Mouse (Mus musculus) midbrain, embryonic 16.5 days (tissue): ENCODE results near the gene Rbms1. TPM values are rescaled to one million over a fixed set of nuclear protein-coding genes. Genes with fewer than 3 reads are reported as not detected.

Source experiments
- ATAC-seq: fragments of 200-750 bp; cut with Nextera tagmentation; 2 replicates; pipeline ENCODE4 v1.8.0; 2017; ENCODE audit warnings: moderate TSS enrichment
- H3K27ac ChIP-seq: fragments of 300-500 bp; sonication (generic); 2 replicates; pipeline ENCODE4 v1.5.1; 2014; ENCODE audit warnings: mild to moderate bottlenecking, low read length, mixed read lengths
- H3K27me3 ChIP-seq: fragments of 300-500 bp; sonication (generic); 2 replicates; pipeline ENCODE4 v1.6.1; 2014; ENCODE audit warnings: low read depth, low read length, mixed read lengths; ENCODE audit not compliant: control insufficient read depth, insufficient read depth
- H3K36me3 ChIP-seq: fragments of 300-500 bp; sonication (generic); 2 replicates; pipeline ENCODE4 v1.6.1; 2014; ENCODE audit warnings: mild to moderate bottlenecking, low read length, moderate library complexity, mixed read lengths; ENCODE audit not compliant: control insufficient read depth, insufficient read depth
- H3K4me1 ChIP-seq: fragments of 300-500 bp; sonication (generic); 2 replicates; pipeline ENCODE4 v1.6.1; 2014; ENCODE audit warnings: mild to moderate bottlenecking, low read length, mixed read lengths; ENCODE audit not compliant: control insufficient read depth, insufficient read depth
- H3K4me2 ChIP-seq: fragments of 300-500 bp; sonication (generic); 2 replicates; pipeline ENCODE4 v1.6.1; 2014; ENCODE audit warnings: mild to moderate bottlenecking, low read length, mixed read lengths
- H3K4me3 ChIP-seq: fragments of 300-500 bp; sonication (generic); 2 replicates; pipeline ENCODE4 v1.5.1; 2014; ENCODE audit warnings: low read depth, mild to moderate bottlenecking, low read length, moderate library complexity, mixed read lengths
- H3K9ac ChIP-seq: fragments of 300-500 bp; sonication (generic); 2 replicates; pipeline ENCODE4 v1.6.1; 2014; ENCODE audit warnings: low read depth, low read length, mixed read lengths
- H3K9me3 ChIP-seq: fragments of 300-500 bp; sonication (generic); replicated peaks from 2 replicates; pipeline ENCODE4 v1.6.1; 2014; ENCODE audit warnings: mild to moderate bottlenecking, low read length, mixed read lengths; ENCODE audit not compliant: control insufficient read depth, poor library complexity, severe bottlenecking
- WGBS: fragments of 180-500 bp; shearing (Covaris S2); extraction: QIAGEN DNeasy Blood & Tissue Kit; methylation state at CpG from one replicate; pipeline ENCODE4 v1.1.7; 2014; 5-methylcytosine and 5-hydroxymethylcytosine counted together
- polyA plus RNA-seq: library from polyadenylated mRNA; unstranded; fragments of >200 nt; fragmentation: Nextera tagmentation; extraction: Ambion mirVana; gene quantifications from 2 replicates; pipeline ENCODE4 v1.2.1, GENCODE M21; 2015

The Rbms1 gene
- polyA plus RNA-seq, 1 experiment from 2014 or later, result 43.7 TPM

- H3K9ac ChIP-seq, result no peak overlapping the region
- WGBS, result 79% methylated on average over 6 of the region's 6 CpGs
- no peak for ATAC-seq
- H3K4me2 ChIP-seq, result no peak overlapping the region
- H3K4me3 ChIP-seq, result no peak overlapping the region
- no peaks in the 10 kb centered on the region for H3K27me3 ChIP-seq
- H3K36me3 ChIP-seq, result no peaks in the 10 kb centered on the region
- no peaks in the 10 kb centered on the region for H3K9me3 ChIP-seq
- H3K4me1 ChIP-seq, result no peaks in the 10 kb centered on the region; the same call in 1 of the 2 replicates
- no peak overlapping the region for H3K27ac ChIP-seq
Observed at GRCm38 (mm10) chr2:60923111-60923510, 39.9 kb downstream of the Rbms1 start.

DNA sequence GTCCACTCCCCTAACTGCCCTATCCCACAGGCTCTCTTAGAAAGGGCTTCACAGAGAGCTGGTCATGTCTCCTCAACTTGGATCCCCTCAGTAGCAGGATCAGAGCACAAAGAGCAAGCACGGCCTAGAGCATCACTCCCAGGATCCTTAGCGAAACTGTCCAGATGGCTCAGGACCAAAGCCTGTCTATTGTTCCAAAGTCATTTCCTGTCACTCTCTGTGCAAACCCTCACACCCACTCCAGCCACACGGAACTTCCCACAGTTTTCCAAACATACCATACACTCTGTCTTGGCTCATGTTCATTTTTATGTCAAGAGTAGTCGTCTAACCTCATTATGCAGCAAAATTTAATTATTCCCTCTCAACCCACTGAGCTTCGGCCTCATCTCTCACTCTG, 40.6 kb downstream of the Rbms1 start:
- no peaks in the 10 kb centered on the region for H3K27me3 ChIP-seq
- H3K9ac ChIP-seq, result no peak overlapping the region
- WGBS, result 63% methylated on average over 5 of the region's 5 CpGs
- ATAC-seq, result no peak
- H3K9me3 ChIP-seq, result no peaks in the 10 kb centered on the region
- H3K36me3 ChIP-seq, result no peaks in the 10 kb centered on the region
- H3K4me3 ChIP-seq, result no peak overlapping the region
- H3K27ac ChIP-seq, result no peak overlapping the region
- H3K4me2 ChIP-seq, result no peak overlapping the region
- H3K4me1 ChIP-seq, result no peaks in the 10 kb centered on the region; the same call in 1 of the 2 replicates

DNA sequence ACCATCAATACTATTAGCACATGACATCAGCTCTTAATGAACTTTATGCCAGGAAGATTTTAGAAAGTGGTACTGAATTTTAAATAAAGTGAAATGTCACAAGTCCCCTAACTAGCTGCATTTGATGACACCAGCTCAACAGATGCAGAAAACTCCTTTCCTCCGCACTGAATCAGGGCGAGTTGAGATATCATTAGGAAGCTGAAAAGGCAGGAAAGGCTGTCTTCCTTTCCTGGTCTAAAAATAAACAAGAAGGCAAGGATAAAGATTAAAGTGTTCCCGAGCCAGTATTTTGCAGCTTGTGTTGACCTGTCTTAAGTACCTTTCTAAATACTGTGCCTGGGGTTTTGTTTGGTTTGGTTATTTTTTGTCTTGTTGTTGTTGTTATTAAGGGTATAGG, 42.9 kb downstream of the Rbms1 start:
- Histone ChIP-seq H3K9me3 (no peaks in the 10 kb centered on the region), H3K4me1 (peaks cover 3% of the 10 kb centered on the region; the same call in 1 of the 2 replicates), H3K27ac (no peak overlapping the region), H3K27me3 (no peaks in the 10 kb centered on the region), H3K36me3 (no peaks in the 10 kb centered on the region), H3K9ac (no peak overlapping the region), H3K4me3 (no peak overlapping the region), H3K4me2 (no peak overlapping the region)
- 76% methylated on average over 3 of the region's 3 CpGs for WGBS
- ATAC-seq, result no peak

DNA sequence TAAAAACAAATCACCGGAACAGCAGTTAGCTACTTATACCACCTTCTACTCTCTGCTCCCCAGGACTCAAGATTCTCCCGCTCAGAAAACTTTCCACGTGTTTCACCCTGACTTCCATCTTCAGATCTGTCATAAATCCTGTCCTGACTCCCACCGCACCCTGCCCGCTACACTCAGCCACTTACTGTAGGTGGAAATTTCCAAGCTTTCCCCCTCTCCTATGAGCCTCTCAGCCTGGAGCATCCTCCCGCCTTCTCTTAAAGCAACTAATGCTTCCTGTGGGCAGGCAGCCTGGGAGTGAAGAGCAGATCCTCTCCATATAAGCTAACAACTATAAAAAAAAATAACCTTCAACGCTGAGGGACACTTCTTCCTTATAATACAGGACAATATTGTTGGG, 44.6 kb downstream of the Rbms1 start:
- Histone ChIP-seq H3K27ac (no peak overlapping the region), H3K27me3 (no peaks in the 10 kb centered on the region), H3K4me1 (peaks cover 3% of the 10 kb centered on the region; the same call in 1 of the 2 replicates), H3K4me3 (no peak overlapping the region), H3K9me3 (no peaks in the 10 kb centered on the region), H3K36me3 (no peaks in the 10 kb centered on the region), H3K9ac (no peak overlapping the region), H3K4me2 (no peak overlapping the region)
- ATAC-seq, result no peak
- 90% methylated on average over 7 of the region's 7 CpGs for WGBS

GRCm38 (mm10) chr2:60914524-60915280, 48.3 kb downstream of the Rbms1 start:
- H3K27me3 ChIP-seq, result no peaks in the 10 kb centered on the region
- no peak overlapping the region for H3K4me2 ChIP-seq
- H3K4me1 ChIP-seq, result 0 out of 2 replicates have a peak, but pooled peaks cover 3% of the 10 kb centered on the region
- no peak overlapping the region for H3K4me3 ChIP-seq
- H3K36me3 ChIP-seq, result no peaks in the 10 kb centered on the region
- no peaks in the 10 kb centered on the region for H3K9me3 ChIP-seq
- H3K9ac ChIP-seq, result no peak overlapping the region
- 74% methylated on average over 7 of the region's 7 CpGs for WGBS
- no peak for ATAC-seq
- no peak overlapping the region for H3K27ac ChIP-seq

GRCm38 (mm10) chr2:60913281-60913680, 49.7 kb downstream of the Rbms1 start:
- Histone ChIP-seq H3K4me2 (no peak overlapping the region), H3K27ac (no peak overlapping the region), H3K36me3 (no peaks in the 10 kb centered on the region), H3K27me3 (no peaks in the 10 kb centered on the region), H3K9me3 (no peaks in the 10 kb centered on the region), H3K4me1 (0 out of 2 replicates have a peak, but pooled peaks cover 3% of the 10 kb centered on the region), H3K4me3 (no peak overlapping the region), H3K9ac (no peak overlapping the region)
- 85% methylated on average over 3 of the region's 3 CpGs for WGBS
- ATAC-seq, result no peak

- Histone ChIP-seq H3K9me3 (no peaks in the 10 kb centered on the region), H3K4me1 (0 out of 2 replicates have a peak, but pooled peaks cover 3% of the 10 kb centered on the region), H3K27ac (no peak overlapping the region), H3K4me2 (no peak overlapping the region), H3K36me3 (no peaks in the 10 kb centered on the region), H3K9ac (no peak overlapping the region), H3K4me3 (no peak overlapping the region), H3K27me3 (no peaks in the 10 kb centered on the region)
- 92% methylated on average over 8 of the region's 8 CpGs for WGBS
- ATAC-seq, result no peak
Observed at GRCm38 (mm10) chr2:60911716-60912115, 51.3 kb downstream of the Rbms1 start.

GRCm38 (mm10) chr2:60910820-60911219, 52.2 kb downstream of the Rbms1 start:
- Histone ChIP-seq H3K9me3 (no peaks in the 10 kb centered on the region), H3K36me3 (no peaks in the 10 kb centered on the region), H3K4me3 (no peak overlapping the region), H3K4me2 (no peak overlapping the region), H3K4me1 (0 out of 2 replicates have a peak, but pooled peaks cover 3% of the 10 kb centered on the region), H3K27ac (no peak overlapping the region), H3K9ac (no peak overlapping the region), H3K27me3 (no peaks in the 10 kb centered on the region)
- no peak for ATAC-seq
- 70% methylated on average over 6 of the region's 6 CpGs for WGBS

GRCm38 (mm10) chr2:60908551-60908950, 54.4 kb downstream of the Rbms1 start:
- no peaks in the 10 kb centered on the region for H3K4me1 ChIP-seq
- no peak overlapping the region for H3K4me2 ChIP-seq
- H3K9me3 ChIP-seq, result no peaks in the 10 kb centered on the region
- 94% methylated on average over 4 of the region's 4 CpGs for WGBS
- H3K36me3 ChIP-seq, result no peaks in the 10 kb centered on the region
- no peak overlapping the region for H3K4me3 ChIP-seq
- no peaks in the 10 kb centered on the region for H3K27me3 ChIP-seq
- H3K27ac ChIP-seq, result no peak overlapping the region
- ATAC-seq, result no peak
- no peak overlapping the region for H3K9ac ChIP-seq
